1 mouse cellular context compared by ENCODE assay signal in the genomic region with DNA sequence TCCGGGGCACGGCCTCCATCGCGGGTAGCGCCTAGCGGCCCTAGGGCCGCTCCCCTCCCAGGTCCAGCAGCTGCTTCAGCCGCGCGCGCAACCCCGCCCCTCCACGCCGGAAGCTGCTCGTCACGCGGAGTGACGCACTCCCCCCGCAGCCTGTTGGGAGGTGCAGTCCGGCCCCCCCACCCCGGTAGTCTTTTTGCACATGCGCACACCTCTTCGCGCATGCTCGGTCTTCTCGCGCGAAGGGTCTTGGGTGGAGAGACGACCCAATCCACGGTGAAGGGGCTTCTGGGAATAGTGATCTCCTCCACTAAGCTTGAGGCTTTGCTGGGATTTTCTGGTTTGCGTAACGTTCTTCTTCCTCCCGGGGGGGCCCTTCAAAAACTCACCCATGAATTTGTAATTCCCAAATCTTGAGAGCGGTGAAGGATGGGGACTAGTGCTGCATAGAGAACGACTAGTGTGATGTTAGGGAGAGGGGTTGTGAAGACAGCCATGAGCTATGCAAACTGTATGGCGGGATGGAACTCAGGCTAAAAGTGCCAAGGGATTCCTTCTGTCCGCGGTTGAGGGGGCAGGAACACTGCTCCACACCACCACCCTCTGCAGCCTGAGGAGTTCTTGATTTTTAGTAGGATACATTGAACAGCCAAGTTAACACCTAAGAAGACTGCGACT.
TF ChIP-seq lines count a peak whose summit lies in the region.

Gene Ptpn23 (minus strand): TSS at position 115 of the 675 bp plus-strand sequence.

TF ChIP-seq in myocyte, 11 proteins besides CTCF, POLR2A, EP300 and RAD21 (continued from another document):
- TF ChIP-seq MYOG (IDR thresholded peaks at IDR 0.05; ENCODE audit: control insufficient read depth in 1 of 3, insufficient read depth in 1 of 3, insufficient read length in 2 of 3, low read depth in 2 of 3) (peak; percentile 30 to 90 (median 77)), TCF12 (IDR thresholded peaks at IDR 0.05; ENCODE audit: insufficient read depth, poor library complexity, severe bottlenecking) (no peak), CEBPB (IDR thresholded peaks at IDR 0.05; ENCODE audit: insufficient read depth, poor library complexity, severe bottlenecking) (peak; percentile 51; the same call in 1 of the 2 replicates), MAX (IDR thresholded peaks at IDR 0.05; ENCODE audit: low read depth) (no peak)
